Mouse (Mus musculus) lung, postnatal 0 days (tissue): Measurements from ENCODE around the gene Prom1.
A peak's percentile ranks its signal among the peaks of the same experiment; 100 is the strongest.

Experiments used
- CTCF ChIP-seq: IDR thresholded peaks from 2 replicates; pipeline ENCODE4 v1.5.1; 2016; ENCODE audit warnings: antibody characterized with exemption, mild to moderate bottlenecking
- EP300 ChIP-seq: IDR thresholded peaks from 2 replicates; pipeline ENCODE4 v1.6.1; 2016; ENCODE audit warnings: antibody characterized with exemption, mild to moderate bottlenecking, control low read depth

GRCm38 (mm10) chr5:43989017-43989416 is 112.8 kb downstream of the Prom1 start:
- TF ChIP-seq CTCF (peak; percentile 60), EP300 (no peak)
